Mouse (Mus musculus): ENCODE measurements around the gene Mapk8.

GRCm38 (mm10) chr14:33351984-33352722 is 94.8 kb downstream of the Mapk8 start:
- TF ChIP-seq CTCF (IDR thresholded peaks at IDR 0.05; ENCODE audit: low read depth, low read length), result no peak
- TF ChIP-seq POLR2A (IDR thresholded peaks at IDR 0.05; ENCODE audit: extremely low read depth, insufficient read depth, low read length), result no peak
